Mouse (Mus musculus): ENCODE data around the gene Gm17660.

- peak; percentile 88 for TF ChIP-seq CTCF (IDR thresholded peaks at IDR 0.05)
- TF ChIP-seq EP300 (IDR thresholded peaks at IDR 0.05) = no peak
Measured at GRCm38 (mm10) chr5:104074388-104074787, 3.0 kb downstream of the Gm17660 start.
